Mouse (Mus musculus): ENCODE measurements at regions not wholly inside any gene's neighbourhood (a gene's known extent, or its start where the extent isn't known, plus 50 kb on each side); places are given as distances from the start of the nearest gene placed in this dataset.

- no peak for TF ChIP-seq POLR2AphosphoS2 (IDR thresholded peaks at IDR 0.05; ENCODE audit: insufficient read length, low read depth)
- no peak for TF ChIP-seq POLR2A (IDR thresholded peaks at IDR 0.05; ENCODE audit: insufficient read length, low read depth)
- no peak for TF ChIP-seq E2F4 (IDR thresholded peaks at IDR 0.05; ENCODE audit: insufficient read depth)
- no peak for TF ChIP-seq MYOD1 (IDR thresholded peaks at IDR 0.05; ENCODE audit: control insufficient read depth in 1 of 3, insufficient read length in 2 of 3, low read depth in 2 of 3)
- TF ChIP-seq CEBPB (IDR thresholded peaks at IDR 0.05; ENCODE audit: insufficient read depth, poor library complexity, severe bottlenecking) = no peak
- no peak for TF ChIP-seq MAX (IDR thresholded peaks at IDR 0.05; ENCODE audit: low read depth)
Measured at GRCm38 (mm10) chr15:72334497-72334896, 1499.9 kb upstream of the Gm6569 start.

Data from myocyte (in vitro differentiated cells).